Mouse (Mus musculus) thymus, adult 2 months (tissue): ENCODE results near the gene Umad1.

ENCODE experiments used
- CTCF ChIP-seq: fragments of 200-500 bp; IDR thresholded peaks from 2 replicates; pipeline ENCODE4 v1.5.1; 2012; ENCODE audit warnings: mild to moderate bottlenecking, control low read depth, low read length, moderate library complexity, borderline replicate concordance; ENCODE audit not compliant: control insufficient read depth, poor library complexity, insufficient read depth; ENCODE audit errors: extremely low read depth
- POLR2A ChIP-seq: fragments of 200-500 bp; IDR thresholded peaks from 2 replicates; pipeline ENCODE4 v1.6.1; 2012; ENCODE audit warnings: mild to moderate bottlenecking, low read length, control low read depth, moderate library complexity; ENCODE audit not compliant: control insufficient read depth, poor library complexity, insufficient read depth; ENCODE audit errors: extremely low read depth

- TF ChIP-seq CTCF (no peak), POLR2A (no peak; the same call in 1 of the 2 replicates)
Measured at GRCm38 (mm10) chr6:8485414-8486175, 226.5 kb downstream of the Umad1 start.
